Mouse (Mus musculus) testis, adult 2 months (tissue): Measurements from ENCODE around the gene Bcl2l10.

Experiments
- CTCF ChIP-seq: fragments of 200-500 bp; IDR thresholded peaks from 2 replicates; pipeline ENCODE4 v1.5.1; 2012; ENCODE audit warnings: low read depth, mild to moderate bottlenecking, inconsistent platforms, low read length, moderate library complexity; ENCODE audit not compliant: control insufficient read depth, insufficient read depth, insufficient replicate concordance
- POLR2A ChIP-seq: fragments of 200-500 bp; IDR thresholded peaks from 2 replicates; pipeline ENCODE4 v1.6.1; 2012; ENCODE audit warnings: low read depth, mild to moderate bottlenecking, inconsistent platforms, low read length, moderate library complexity; ENCODE audit not compliant: control insufficient read depth

- no peak for TF ChIP-seq CTCF
- TF ChIP-seq POLR2A: no peak
Observed at GRCm38 (mm10) chr9:75342433-75342832, 5.1 kb upstream of the Bcl2l10 start.
